Mouse (Mus musculus): ENCODE data around the gene Il17rc. TPM values are rescaled to one million over a fixed set of nuclear protein-coding genes. Genes with fewer than 3 reads are reported as not detected.

Il17rc gene
- polyA plus RNA-seq, 1 experiment from 2014 or later = 36.8 TPM

- 71% methylated on average over 6 of the region's 6 CpGs for WGBS
- Histone ChIP-seq H3K27me3 (ENCODE audit: control insufficient read depth, insufficient read depth, low read length) (peaks cover 40% of the 10 kb centered on the region), H3K36me3 (ENCODE audit: control insufficient read depth, insufficient read depth, low read length) (no peaks in the 10 kb centered on the region), H3K9ac (ENCODE audit: low read length) (no peak overlapping the region), H3K4me2 (ENCODE audit: low read depth, low read length) (no peak overlapping the region), H3K4me3 (replicated peaks; ENCODE audit: low read length) (no peak overlapping the region), H3K9me3 (replicated peaks; ENCODE audit: control insufficient read depth, low read length) (no peaks in the 10 kb centered on the region), H3K27ac (ENCODE audit: low read length) (no peak overlapping the region), H3K4me1 (ENCODE audit: control insufficient read depth, insufficient read depth, low read length) (peaks cover 5% of the 10 kb centered on the region; the same call in 1 of the 2 replicates)
- no peak for ATAC-seq (ENCODE audit: insufficient read depth, low FRiP score)
Measured at GRCm38 (mm10) chr6:113499346-113499745, 28.1 kb downstream of the Il17rc start.

- Histone ChIP-seq H3K9me3 (replicated peaks; ENCODE audit: control insufficient read depth, low read length) (no peaks in the 10 kb centered on the region), H3K36me3 (ENCODE audit: control insufficient read depth, insufficient read depth, low read length) (no peaks in the 10 kb centered on the region), H3K9ac (ENCODE audit: low read length) (peak within 1 kb of the TSS; percentile 48), H3K4me2 (ENCODE audit: low read depth, low read length) (peak within 1 kb of the TSS; percentile 41), H3K4me1 (ENCODE audit: control insufficient read depth, insufficient read depth, low read length) (no peaks in the 10 kb centered on the region), H3K27me3 (ENCODE audit: control insufficient read depth, insufficient read depth, low read length) (peaks cover 24% of the 10 kb centered on the region), H3K4me3 (replicated peaks; ENCODE audit: low read length) (peak within 1 kb of the TSS; percentile 25), H3K27ac (ENCODE audit: low read length) (no peak within 1 kb of the TSS)
- 3% methylated on average over 32 of the region's 32 CpGs for WGBS
- ATAC-seq (ENCODE audit: insufficient read depth, low FRiP score) = 0 out of 2 replicates have a peak, but pooled peaks have one; percentile 37
Measured at GRCm38 (mm10) chr6:113501388-113502084, 30.3 kb downstream of the Il17rc start, which contains the start of gene Prrt3. TSS of gene Prrt3 (minus strand) at chr6:113501931.

GRCm38 (mm10) chr6:113502801-113503200 lies 31.6 kb downstream of the Il17rc start:
- Histone ChIP-seq H3K27me3 (ENCODE audit: control insufficient read depth, insufficient read depth, low read length) (peaks cover 24% of the 10 kb centered on the region), H3K4me3 (replicated peaks; ENCODE audit: low read length) (no peak overlapping the region), H3K4me1 (ENCODE audit: control insufficient read depth, insufficient read depth, low read length) (no peaks in the 10 kb centered on the region), H3K27ac (ENCODE audit: low read length) (no peak overlapping the region), H3K9ac (ENCODE audit: low read length) (no peak overlapping the region), H3K4me2 (ENCODE audit: low read depth, low read length) (no peak overlapping the region), H3K9me3 (replicated peaks; ENCODE audit: control insufficient read depth, low read length) (no peaks in the 10 kb centered on the region), H3K36me3 (ENCODE audit: control insufficient read depth, insufficient read depth, low read length) (no peaks in the 10 kb centered on the region)
- ATAC-seq (ENCODE audit: insufficient read depth, low FRiP score) = no peak
- 69% methylated on average over 2 of the region's 2 CpGs for WGBS

GRCm38 (mm10) chr6:113505689-113506088 lies 34.5 kb downstream of the Il17rc start:
- H3K9ac ChIP-seq (ENCODE audit: low read length) = no peak overlapping the region
- H3K36me3 ChIP-seq (ENCODE audit: control insufficient read depth, insufficient read depth, low read length) = no peaks in the 10 kb centered on the region
- H3K9me3 ChIP-seq (replicated peaks; ENCODE audit: control insufficient read depth, low read length) = no peaks in the 10 kb centered on the region
- no peaks in the 10 kb centered on the region for H3K4me1 ChIP-seq (ENCODE audit: control insufficient read depth, insufficient read depth, low read length)
- no peak overlapping the region for H3K27ac ChIP-seq (ENCODE audit: low read length)
- WGBS = 78% methylated on average over 1 of the region's 1 CpGs
- no peak overlapping the region for H3K4me2 ChIP-seq (ENCODE audit: low read depth, low read length)
- H3K4me3 ChIP-seq (replicated peaks; ENCODE audit: low read length) = no peak overlapping the region
- ATAC-seq (ENCODE audit: insufficient read depth, low FRiP score) = no peak
- peaks cover 14% of the 10 kb centered on the region for H3K27me3 ChIP-seq (ENCODE audit: control insufficient read depth, insufficient read depth, low read length)

- Histone ChIP-seq H3K9ac (ENCODE audit: low read length) (no peak overlapping the region), H3K4me2 (ENCODE audit: low read depth, low read length) (no peak overlapping the region), H3K27ac (ENCODE audit: low read length) (no peak overlapping the region), H3K9me3 (replicated peaks; ENCODE audit: control insufficient read depth, low read length) (no peaks in the 10 kb centered on the region), H3K27me3 (ENCODE audit: control insufficient read depth, insufficient read depth, low read length) (no peaks in the 10 kb centered on the region), H3K4me1 (ENCODE audit: control insufficient read depth, insufficient read depth, low read length) (no peaks in the 10 kb centered on the region), H3K4me3 (replicated peaks; ENCODE audit: low read length) (no peak overlapping the region), H3K36me3 (ENCODE audit: control insufficient read depth, insufficient read depth, low read length) (no peaks in the 10 kb centered on the region)
- ATAC-seq (ENCODE audit: insufficient read depth, low FRiP score) = no peak
Measured at GRCm38 (mm10) chr6:113507130-113507529, 35.9 kb downstream of the Il17rc start.

GRCm38 (mm10) chr6:113508272-113508946 lies 37.2 kb downstream of the Il17rc start:
- Histone ChIP-seq H3K27me3 (ENCODE audit: control insufficient read depth, insufficient read depth, low read length) (no peaks in the 10 kb centered on the region), H3K4me3 (replicated peaks; ENCODE audit: low read length) (no peak overlapping the region), H3K9me3 (replicated peaks; ENCODE audit: control insufficient read depth, low read length) (no peaks in the 10 kb centered on the region), H3K9ac (ENCODE audit: low read length) (no peak overlapping the region), H3K4me1 (ENCODE audit: control insufficient read depth, insufficient read depth, low read length) (no peaks in the 10 kb centered on the region), H3K36me3 (ENCODE audit: control insufficient read depth, insufficient read depth, low read length) (no peaks in the 10 kb centered on the region), H3K4me2 (ENCODE audit: low read depth, low read length) (no peak overlapping the region), H3K27ac (ENCODE audit: low read length) (no peak overlapping the region)
- no peak for ATAC-seq (ENCODE audit: insufficient read depth, low FRiP score)
- 66% methylated on average over 7 of the region's 7 CpGs for WGBS

- Histone ChIP-seq H3K4me3 (replicated peaks; ENCODE audit: low read length) (no peak overlapping the region), H3K4me2 (ENCODE audit: low read depth, low read length) (no peak overlapping the region), H3K27me3 (ENCODE audit: control insufficient read depth, insufficient read depth, low read length) (no peaks in the 10 kb centered on the region), H3K9ac (ENCODE audit: low read length) (no peak overlapping the region), H3K27ac (ENCODE audit: low read length) (no peak overlapping the region), H3K4me1 (ENCODE audit: control insufficient read depth, insufficient read depth, low read length) (no peaks in the 10 kb centered on the region), H3K36me3 (ENCODE audit: control insufficient read depth, insufficient read depth, low read length) (0 out of 2 replicates have a peak, but pooled peaks cover under 1% of the 10 kb centered on the region), H3K9me3 (replicated peaks; ENCODE audit: control insufficient read depth, low read length) (no peaks in the 10 kb centered on the region)
- no peak for ATAC-seq (ENCODE audit: insufficient read depth, low FRiP score)
- 44% methylated on average over 5 of the region's 5 CpGs for WGBS
Measured at GRCm38 (mm10) chr6:113508947-113509280, 37.7 kb downstream of the Il17rc start.

- H3K4me3 ChIP-seq (replicated peaks; ENCODE audit: low read length) = no peak overlapping the region
- H3K4me2 ChIP-seq (ENCODE audit: low read depth, low read length) = no peak overlapping the region
- WGBS = 86% methylated on average over 6 of the region's 6 CpGs
- H3K27ac ChIP-seq (ENCODE audit: low read length) = no peak overlapping the region
- H3K9ac ChIP-seq (ENCODE audit: low read length) = no peak overlapping the region
- no peak for ATAC-seq (ENCODE audit: insufficient read depth, low FRiP score)
- H3K27me3 ChIP-seq (ENCODE audit: control insufficient read depth, insufficient read depth, low read length) = no peaks in the 10 kb centered on the region
- H3K4me1 ChIP-seq (ENCODE audit: control insufficient read depth, insufficient read depth, low read length) = no peaks in the 10 kb centered on the region
- H3K9me3 ChIP-seq (replicated peaks; ENCODE audit: control insufficient read depth, low read length) = no peaks in the 10 kb centered on the region
- H3K36me3 ChIP-seq (ENCODE audit: control insufficient read depth, insufficient read depth, low read length) = peaks cover 23% of the 10 kb centered on the region
Measured at GRCm38 (mm10) chr6:113513944-113514343, 42.7 kb downstream of the Il17rc start.

GRCm38 (mm10) chr6:113514600-113514999 lies 43.4 kb downstream of the Il17rc start:
- H3K9me3 ChIP-seq (replicated peaks; ENCODE audit: control insufficient read depth, low read length) = no peaks in the 10 kb centered on the region
- 94% methylated on average over 3 of the region's 3 CpGs for WGBS

More at GRCm38 (mm10) chr6:113514600-113514999, 43.4 kb downstream of the Il17rc start:
- no peak overlapping the region for H3K4me2 ChIP-seq (ENCODE audit: low read depth, low read length)
- no peak overlapping the region for H3K27ac ChIP-seq (ENCODE audit: low read length)
- no peak overlapping the region for H3K9ac ChIP-seq (ENCODE audit: low read length)
- H3K4me1 ChIP-seq (ENCODE audit: control insufficient read depth, insufficient read depth, low read length) = no peaks in the 10 kb centered on the region
- H3K4me3 ChIP-seq (replicated peaks; ENCODE audit: low read length) = no peak overlapping the region
- H3K36me3 ChIP-seq (ENCODE audit: control insufficient read depth, insufficient read depth, low read length) = peaks cover 28% of the 10 kb centered on the region
- ATAC-seq (ENCODE audit: insufficient read depth, low FRiP score) = no peak
- H3K27me3 ChIP-seq (ENCODE audit: control insufficient read depth, insufficient read depth, low read length) = no peaks in the 10 kb centered on the region
